Mouse (Mus musculus) c-Kit-positive CD71-positive TER-119-negative erythroid progenitor cells, embryonic 14.5 days (primary cell): ENCODE results near the gene Olfr576.

ENCODE experiments used
- DNase-seq: peaks from one replicate; pipeline ENCODE4 v3.0.0-alpha.2; 2013; ENCODE audit warnings: low read depth

Olfr576 gene

DNA sequence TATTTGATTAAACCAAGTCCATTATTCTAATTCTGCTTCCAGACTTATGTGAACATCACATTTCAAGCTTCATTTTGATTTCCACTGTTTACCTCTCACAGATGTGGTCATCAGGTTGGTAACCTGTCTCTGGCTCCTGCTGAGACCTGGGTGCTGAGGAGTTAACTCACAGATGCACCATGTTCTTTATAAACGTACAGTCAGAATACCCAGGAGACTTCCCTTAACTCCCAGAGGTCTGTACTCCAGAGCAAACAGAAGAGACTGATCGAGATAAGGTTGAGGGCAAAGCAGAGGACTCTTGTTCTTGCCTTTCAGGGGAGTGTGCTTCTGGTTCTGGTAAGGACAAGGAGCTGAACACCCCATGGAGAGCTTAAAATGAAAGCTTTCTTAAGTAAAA lies at the start of gene Olfr576:
Gene Olfr576, plus strand, starts transcription at position 301 of the 400 bp plus-strand sequence.
- DNase-seq = no peak

DNA sequence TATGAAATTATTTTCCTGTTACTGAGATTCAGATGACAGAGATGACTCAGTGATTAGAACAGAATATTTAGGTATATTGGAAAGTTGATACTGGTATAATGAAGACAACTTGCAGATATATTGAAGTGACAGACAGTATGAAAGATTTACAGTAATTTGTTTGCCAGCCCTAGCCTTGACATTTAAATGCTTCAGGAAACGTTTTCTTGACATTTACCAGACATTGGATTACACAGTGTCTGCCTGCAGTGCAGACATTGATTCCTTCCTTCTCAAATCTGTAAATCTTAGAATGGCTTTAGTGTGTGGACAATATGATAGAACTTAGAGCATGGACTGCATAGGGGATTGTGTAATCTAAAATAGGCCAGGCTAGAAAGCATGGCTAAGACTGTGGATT lies 47.2 kb upstream of the Olfr576 start:
- no peak for DNase-seq

DNA sequence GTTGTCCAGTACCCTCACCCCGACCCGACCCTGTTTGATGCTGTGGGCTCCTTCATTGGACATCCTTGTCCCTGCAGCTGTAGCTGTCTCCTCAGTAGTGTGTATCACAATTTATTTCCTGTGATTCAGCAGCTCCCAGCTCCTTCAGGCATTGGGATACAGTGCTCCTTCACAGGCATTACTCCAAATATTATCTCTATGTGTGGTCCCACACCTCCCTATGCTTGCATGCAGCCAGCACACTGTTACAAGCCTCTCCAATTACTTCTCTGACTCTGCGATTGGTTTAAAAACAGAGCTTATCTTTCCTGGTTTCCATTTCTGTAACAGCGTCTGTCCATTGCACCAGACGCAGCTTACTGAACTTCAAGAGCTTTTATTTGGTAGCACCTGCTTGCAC lies 46.1 kb upstream of the Olfr576 start:
- DNase-seq = no peak

DNA sequence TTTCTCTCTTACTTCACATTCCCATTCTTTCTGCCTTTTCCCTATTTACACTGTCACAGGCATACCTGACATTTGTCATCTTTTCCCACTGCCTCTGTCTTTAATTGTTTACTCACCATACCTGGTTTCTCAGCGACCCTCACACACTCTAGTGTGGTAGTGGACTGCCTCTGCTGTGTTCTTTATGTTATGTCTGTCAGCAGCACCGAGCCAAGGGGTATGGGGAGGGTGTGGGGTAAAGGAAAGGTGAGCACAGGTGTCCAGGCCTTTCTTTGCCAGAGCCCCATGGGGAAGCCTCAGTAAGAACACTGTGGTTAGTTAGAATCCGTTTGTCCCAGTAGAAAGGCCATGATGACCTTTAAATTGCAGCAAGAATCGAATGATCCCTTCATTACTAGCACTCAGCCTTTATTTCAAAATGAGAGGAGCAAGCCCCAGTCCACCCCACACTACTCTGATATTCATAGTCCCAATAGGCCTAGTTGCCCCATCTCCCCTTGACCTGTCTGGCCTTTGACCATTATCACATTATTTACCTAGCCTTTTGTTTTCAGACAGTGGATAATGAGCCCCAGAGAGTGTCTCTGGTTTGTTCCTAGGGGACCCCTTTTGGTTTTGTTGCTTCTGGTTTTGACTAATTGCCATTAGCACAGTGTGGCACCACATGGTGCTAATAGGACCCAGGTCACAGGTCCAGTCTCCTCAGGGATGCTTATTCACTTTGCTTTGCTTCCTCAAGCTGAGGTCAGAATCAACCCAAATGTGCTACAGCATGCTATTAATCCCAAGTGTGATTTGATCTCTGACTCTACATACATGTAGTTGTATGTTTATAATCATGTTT lies 45.2 kb upstream of the Olfr576 start, which contains the start of gene Olfr571:
Gene Olfr571, minus strand, starts transcription at position 505 of the 844 bp plus-strand sequence.
- no peak for DNase-seq

DNA sequence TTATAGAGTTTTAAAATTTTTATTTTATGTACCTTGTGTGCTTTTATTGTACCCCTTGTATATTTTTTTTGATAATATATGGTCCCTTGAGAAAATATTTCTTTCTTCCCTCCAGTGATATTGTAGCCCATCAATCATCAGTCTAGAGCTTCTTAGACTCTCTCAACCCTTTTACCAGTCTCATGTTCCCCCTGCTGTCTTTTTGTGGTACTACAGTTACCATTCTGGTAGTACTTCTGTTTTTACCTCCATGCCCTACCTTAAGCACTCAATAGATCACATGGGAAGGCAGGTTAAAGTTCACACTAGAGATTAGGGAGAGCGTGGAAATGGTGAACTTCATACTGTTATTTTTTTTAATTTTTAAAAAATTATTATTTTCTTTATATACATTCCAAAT lies 42.8 kb upstream of the Olfr576 start:
- DNase-seq = peak; percentile 44

DNA sequence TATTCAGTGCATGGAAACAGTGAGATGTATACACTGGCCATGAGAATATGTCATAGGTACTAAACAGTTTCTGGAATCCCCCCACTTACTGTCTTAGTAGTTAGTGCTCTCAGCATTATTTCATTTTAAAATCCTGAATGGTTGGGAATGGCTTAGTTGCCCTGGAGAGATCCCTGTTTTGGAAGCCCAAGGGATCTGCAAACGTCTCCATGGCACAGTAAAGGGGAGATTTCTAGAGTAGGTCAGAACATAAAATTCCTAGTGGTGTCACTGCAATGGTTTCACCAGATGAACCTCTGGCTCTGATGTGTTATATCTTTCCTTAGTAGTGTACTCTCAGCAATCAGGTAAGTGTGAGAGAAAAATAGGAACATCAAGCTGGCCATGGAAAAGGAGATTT lies 38.4 kb upstream of the Olfr576 start, which contains the start of gene Olfr572:
Gene Olfr572, plus strand, starts transcription at position 301 of the 400 bp plus-strand sequence.
- DNase-seq = no peak

DNA sequence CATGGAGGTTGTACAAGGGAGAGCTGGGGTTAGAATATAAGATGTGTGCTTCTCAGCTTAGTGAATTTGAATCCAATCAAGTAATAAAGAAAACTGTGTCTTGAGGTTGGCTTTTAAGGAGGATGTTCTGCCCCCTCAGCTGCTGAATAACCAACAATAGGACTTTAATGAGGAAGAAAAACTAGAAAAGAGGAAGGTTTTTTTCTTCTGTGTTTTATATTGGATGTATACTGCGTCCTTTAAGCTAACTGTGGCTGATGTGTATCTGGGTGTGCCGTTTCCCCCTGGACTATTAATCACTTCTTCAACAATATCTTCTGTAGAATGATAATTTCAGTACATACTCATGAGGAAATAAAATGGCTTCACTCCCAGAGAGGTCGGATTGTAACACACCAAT lies 35.4 kb upstream of the Olfr576 start:
- no peak for DNase-seq

DNA sequence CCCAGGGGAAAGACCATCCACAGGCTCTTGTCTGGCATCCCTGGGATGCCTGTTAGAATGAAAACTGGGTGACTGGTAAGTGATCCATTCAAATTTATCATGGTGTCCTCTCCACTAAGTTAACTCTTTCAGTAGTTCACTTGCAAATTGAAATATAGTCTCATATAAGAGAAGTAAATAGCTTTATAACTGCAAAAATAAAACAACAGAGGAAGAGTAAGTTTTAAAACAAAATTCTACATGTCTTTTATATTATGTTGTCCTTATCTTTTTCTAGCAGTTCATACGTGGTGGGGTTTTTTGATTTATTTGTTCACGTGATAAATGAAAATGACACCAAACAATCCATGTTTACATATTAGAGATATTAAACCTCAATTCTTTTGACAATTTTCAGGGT lies 20.0 kb upstream of the Olfr576 start, which contains the start of gene Olfr573-ps1:
Gene Olfr573-ps1, minus strand, starts transcription at position 101 of the 400 bp plus-strand sequence.
- DNase-seq = no peak

DNA sequence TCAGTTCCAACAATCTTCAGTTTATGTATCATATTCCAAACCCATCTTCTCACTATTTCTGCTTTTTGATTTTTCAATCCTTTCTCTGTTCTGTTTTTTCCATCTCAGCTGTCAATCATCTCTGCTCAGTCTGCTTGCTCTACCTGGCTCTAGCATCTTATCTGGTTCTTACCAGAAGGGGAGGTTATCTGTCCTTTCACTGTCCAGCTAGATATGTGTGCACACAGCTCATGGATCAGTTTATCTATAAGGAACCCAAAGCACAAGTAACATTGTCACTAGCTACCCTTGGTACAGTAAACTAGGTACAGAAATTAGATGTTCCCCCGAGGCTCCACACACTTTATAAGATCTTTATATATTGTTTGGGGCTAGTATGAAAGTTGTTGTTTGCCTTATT lies 19.0 kb upstream of the Olfr576 start:
- no peak for DNase-seq

DNA sequence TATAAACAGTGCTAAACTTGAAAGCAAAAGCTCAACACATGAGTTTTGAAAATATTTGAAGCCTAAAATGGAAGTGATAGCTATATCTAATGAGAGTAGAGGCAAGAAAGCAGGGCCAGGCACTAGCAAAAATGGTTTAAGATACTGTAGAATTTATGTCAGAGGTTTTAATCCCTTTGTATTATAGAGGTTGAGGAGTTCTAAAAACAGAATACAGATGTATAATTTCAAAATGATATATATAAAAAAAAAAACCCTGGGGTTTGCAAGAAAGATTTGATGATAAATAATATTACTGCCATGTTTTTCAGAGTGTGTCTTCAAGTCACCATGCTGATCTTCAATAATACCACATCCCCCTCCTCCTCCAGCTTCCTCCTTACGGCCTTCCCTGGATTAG lies 14.3 kb upstream of the Olfr576 start, which contains the start of gene Olfr574:
Gene Olfr574, plus strand, starts transcription at position 301 of the 400 bp plus-strand sequence.
- DNase-seq = no peak

DNA sequence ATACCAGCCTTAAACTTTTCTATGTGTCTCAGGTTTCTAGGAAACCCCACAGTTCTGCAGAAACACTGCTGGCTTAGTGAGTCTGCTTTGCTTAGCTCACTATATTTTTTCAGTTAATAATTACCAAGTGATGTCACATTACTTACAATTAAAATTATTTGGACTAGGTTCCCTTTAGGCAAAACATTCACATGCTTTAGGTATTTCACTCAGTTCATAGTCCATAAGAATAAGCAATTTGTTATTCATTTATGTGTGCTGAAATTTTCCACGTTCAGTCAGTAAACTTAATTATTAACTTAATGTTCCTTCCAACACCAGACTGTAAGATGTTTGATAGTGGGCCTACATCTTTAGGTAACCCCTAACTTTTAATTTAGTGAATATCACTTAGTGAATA lies 11.7 kb upstream of the Olfr576 start:
- DNase-seq = no peak

DNA sequence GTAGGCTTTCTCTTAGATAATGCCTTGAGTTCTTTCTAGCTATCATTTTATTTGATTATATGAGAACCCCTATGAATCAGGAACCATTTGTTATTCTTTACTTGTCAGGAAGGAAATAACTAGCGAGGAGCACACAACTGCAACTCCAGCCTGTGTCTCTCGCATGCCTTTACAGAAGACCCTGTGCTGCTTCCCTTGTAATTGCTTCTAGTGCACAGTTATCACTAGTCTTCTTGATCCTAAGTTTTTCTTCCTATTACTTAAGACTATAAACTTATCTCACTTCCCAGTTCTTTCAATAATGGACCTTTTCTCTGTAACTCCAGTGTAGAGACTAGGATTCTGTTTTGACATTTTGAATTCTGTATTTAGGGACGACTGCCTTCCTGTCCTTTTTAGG lies 4.3 kb upstream of the Olfr576 start:
- no peak for DNase-seq

DNA sequence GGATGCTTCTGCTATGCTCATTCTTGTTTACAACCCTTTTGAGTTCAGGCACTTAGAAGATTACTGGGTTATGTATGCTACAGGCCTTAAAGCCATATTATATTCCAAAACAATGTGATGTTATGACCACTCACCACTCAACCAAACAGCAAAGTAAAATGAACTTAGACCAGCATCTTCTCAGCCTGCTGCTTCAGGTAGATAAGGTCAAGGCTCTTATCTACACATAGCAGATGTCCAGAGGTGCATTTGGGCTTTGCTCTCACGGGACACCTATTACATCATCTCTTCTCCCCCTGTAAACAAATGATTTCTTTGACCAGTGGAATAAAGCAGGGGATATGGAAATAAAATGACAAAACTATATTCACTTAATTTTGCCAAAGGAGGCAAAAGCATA lies 3.9 kb upstream of the Olfr576 start, which contains the start of gene Olfr575:
Gene Olfr575, minus strand, starts transcription at position 183 of the 400 bp plus-strand sequence.
- DNase-seq = no peak

DNA sequence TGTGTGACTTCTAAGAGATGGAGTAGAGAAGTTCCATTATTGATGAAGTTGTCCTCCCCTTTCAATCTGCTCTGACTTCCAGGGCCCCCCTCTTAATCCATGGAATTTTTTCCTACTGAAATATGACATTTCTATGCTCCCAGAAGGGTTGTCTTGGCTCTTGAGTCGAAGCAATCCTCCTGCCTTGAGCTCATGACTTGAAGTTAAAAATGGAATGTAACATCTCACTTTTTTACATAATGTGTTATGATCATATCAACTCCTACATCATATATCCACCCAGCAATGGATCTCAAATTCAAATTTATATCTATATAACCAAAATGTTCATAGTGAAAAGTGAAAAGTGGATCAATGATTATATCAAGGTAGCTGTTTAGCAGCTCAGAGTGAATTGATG lies 11.9 kb downstream of the Olfr576 start:
- no peak for DNase-seq

DNA sequence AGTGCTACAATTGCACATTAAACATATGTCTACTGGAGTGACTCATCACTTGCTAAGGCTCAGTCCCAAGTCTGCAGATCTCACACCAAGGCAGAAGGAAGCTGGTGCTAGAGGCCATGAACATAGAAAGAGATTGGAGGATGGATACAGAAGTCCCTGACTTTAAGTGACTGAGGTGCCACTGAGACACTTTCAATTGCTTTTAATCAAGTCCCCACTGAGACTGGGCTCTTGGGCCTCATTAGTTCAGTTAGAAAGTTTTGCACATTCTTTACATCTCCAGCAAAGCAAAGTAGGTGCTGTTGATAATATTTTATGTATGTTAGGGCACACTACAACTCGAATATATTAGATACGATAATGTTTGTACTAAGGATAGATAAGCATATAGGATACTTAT lies 13.4 kb downstream of the Olfr576 start, which contains the start of gene Olfr577:
Gene Olfr577, minus strand, starts transcription at position 101 of the 400 bp plus-strand sequence.
- DNase-seq = no peak

DNA sequence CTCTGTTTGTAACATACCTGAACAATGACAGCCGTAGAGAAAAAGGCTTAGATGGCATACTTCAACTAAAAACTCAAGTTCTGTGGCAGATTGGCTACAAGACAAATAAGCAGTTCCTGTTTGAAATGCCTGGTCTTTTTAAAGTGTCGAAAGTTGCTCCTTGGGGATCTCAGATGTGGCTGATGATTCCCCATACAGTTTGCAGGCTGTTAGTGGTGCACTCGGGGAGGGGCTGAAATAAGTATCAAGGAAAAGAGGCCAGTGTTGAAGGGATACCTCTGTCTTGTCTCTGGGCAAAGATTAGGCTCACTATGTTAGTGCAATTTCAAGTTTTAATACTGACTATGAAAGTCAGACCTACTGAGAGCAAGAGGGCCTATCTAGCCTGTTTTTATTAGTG lies 26.8 kb downstream of the Olfr576 start, which contains the start of gene Olfr578:
Gene Olfr578, minus strand, starts transcription at position 101 of the 400 bp plus-strand sequence.
- no peak for DNase-seq
